Mouse (Mus musculus) CH12.LX (cell line): Measurements from ENCODE around the gene Ctsl. TPM values are rescaled to one million over a fixed set of nuclear protein-coding genes. Genes with fewer than 3 reads are reported as not detected.

ENCODE experiments used
- DNase-seq: peaks from one replicate; pipeline ENCODE4 v3.0.0-alpha.2; 2013; ENCODE audit errors: extremely low read depth
- H3K27ac ChIP-seq: 2 replicates; pipeline ENCODE4 v1.5.1; 2012; ENCODE audit warnings: low read depth, mild to moderate bottlenecking, control low read depth, moderate library complexity; ENCODE audit not compliant: insufficient read depth
- H3K27me3 ChIP-seq: replicated peaks from 2 replicates; pipeline ENCODE3; 2012; ENCODE audit warnings: inconsistent platforms
- H3K36me3 ChIP-seq, 2 experiments: replicated peaks in 1 of 2; 2 replicates each; pipeline versions ENCODE3 to v1.6.1; 2012; ENCODE audit warnings: inconsistent platforms in 1 of 2, low read length in 1 of 2, mild to moderate bottlenecking in 1 of 2, mixed read lengths in 1 of 2, moderate library complexity in 1 of 2; ENCODE audit not compliant: control insufficient read depth in 1 of 2, insufficient read depth in 1 of 2
- H3K4me1 ChIP-seq, 2 experiments: 2 replicates each; pipeline ENCODE4 v1.6.1; 2012; ENCODE audit warnings: inconsistent platforms in 1 of 2, moderate library complexity in 1 of 2; ENCODE audit not compliant: insufficient read depth in 2 of 2, control insufficient read depth in 1 of 2
- H3K4me2 ChIP-seq: 2 replicates; pipeline ENCODE4 v1.6.1; 2012; ENCODE audit warnings: low read depth, mild to moderate bottlenecking, control low read depth; ENCODE audit not compliant: poor library complexity, insufficient read depth, severe bottlenecking
- H3K4me3 ChIP-seq, 3 experiments: fragments of 150-350 bp in 1 of 3; sonication (generic) in 1 of 3; replicated peaks in 1 of 3; 2 replicates each; pipeline versions ENCODE3 to v1.5.1; 2011 to 2012; ENCODE audit warnings: low read depth in 2 of 3, low read length in 2 of 3, mild to moderate bottlenecking in 2 of 3, moderate library complexity in 2 of 3, control low read depth in 1 of 3, improper control_type of control experiment in 1 of 3, inconsistent platforms in 1 of 3, mixed read lengths in 1 of 3; ENCODE audit not compliant: poor library complexity in 1 of 3
- H3K79me2 ChIP-seq: replicated peaks from 2 replicates; pipeline ENCODE4 v1.6.1; 2012; ENCODE audit warnings: mild to moderate bottlenecking, moderate library complexity; ENCODE audit not compliant: control insufficient read depth, poor library complexity, insufficient read depth, severe bottlenecking; ENCODE audit errors: extremely low read depth
- H3K9ac ChIP-seq: 2 replicates; pipeline ENCODE4 v1.6.1; 2012; ENCODE audit warnings: low read depth, mild to moderate bottlenecking, control low read depth, moderate library complexity; ENCODE audit not compliant: insufficient read depth
- H3K9me3 ChIP-seq: replicated peaks from 2 replicates; pipeline ENCODE3; 2012; ENCODE audit warnings: low read length, inconsistent platforms, mixed read lengths
- BHLHE40 ChIP-seq: IDR thresholded peaks from 2 replicates; pipeline ENCODE4 v1.6.1; 2011; ENCODE audit warnings: mild to moderate bottlenecking, low read depth, low read length, improper control_type of control experiment
- CHD2 ChIP-seq: IDR thresholded peaks from 2 replicates; pipeline ENCODE4 v1.6.1; 2011; ENCODE audit warnings: low read length, improper control_type of control experiment
- CTCF ChIP-seq, 2 experiments: IDR thresholded peaks in 1 of 2; conservative IDR thresholded peaks in 1 of 2; 2 replicates each; pipeline ENCODE4 v1.5.1; 2011 to 2012; ENCODE audit warnings: low read depth in 2 of 2, low read length in 2 of 2, improper control_type of control experiment in 1 of 2, inconsistent platforms in 1 of 2, mild to moderate bottlenecking in 1 of 2, moderate library complexity in 1 of 2
- E2F4 ChIP-seq: IDR thresholded peaks from 2 replicates; pipeline ENCODE4 v1.6.1; 2011; ENCODE audit warnings: low read depth, low read length, improper control_type of control experiment; ENCODE audit not compliant: insufficient replicate concordance
- ELF1 ChIP-seq: IDR thresholded peaks from 2 replicates; pipeline ENCODE4 v1.6.1; 2014; ENCODE audit warnings: low read depth, mild to moderate bottlenecking, inconsistent platforms, low read length, improper control_type of control experiment
- EP300 ChIP-seq: IDR thresholded peaks from 2 replicates; pipeline ENCODE4 v1.6.1; 2011; ENCODE audit warnings: low read length, improper control_type of control experiment
- ETS1 ChIP-seq: conservative IDR thresholded peaks from 2 replicates; pipeline ENCODE4 v1.6.1; 2012; ENCODE audit warnings: low read depth, mild to moderate bottlenecking, inconsistent platforms, low read length, improper control_type of control experiment, moderate library complexity
- IRF4 ChIP-seq: IDR thresholded peaks from 2 replicates; pipeline ENCODE4 v1.6.1; 2014; ENCODE audit warnings: low read depth, mild to moderate bottlenecking, inconsistent platforms, low read length, improper control_type of control experiment
- JUN ChIP-seq: IDR thresholded peaks from 2 replicates; pipeline ENCODE4 v1.6.1; 2011; ENCODE audit warnings: low read depth, mild to moderate bottlenecking, low read length, improper control_type of control experiment, moderate library complexity; ENCODE audit not compliant: insufficient read depth
- KAT2A ChIP-seq: IDR thresholded peaks from 2 replicates; pipeline ENCODE4 v1.6.1; 2012; ENCODE audit warnings: low read length, improper control_type of control experiment, inconsistent platforms; ENCODE audit not compliant: insufficient replicate concordance
- MAFK ChIP-seq: IDR thresholded peaks from 2 replicates; pipeline ENCODE4 v1.6.1; 2011; ENCODE audit warnings: low read length, improper control_type of control experiment; ENCODE audit not compliant: insufficient replicate concordance
- MYC ChIP-seq: IDR thresholded peaks from 2 replicates; pipeline ENCODE4 v1.6.1; 2011; ENCODE audit warnings: low read depth, mild to moderate bottlenecking, improper control_type of control experiment, low read length
- NELFE ChIP-seq: IDR thresholded peaks from 2 replicates; pipeline ENCODE4 v1.6.1; 2011; ENCODE audit warnings: low read depth, low read length, improper control_type of control experiment
- SIN3A ChIP-seq: IDR thresholded peaks from 2 replicates; pipeline ENCODE4 v1.6.1; 2012; ENCODE audit warnings: low read length, improper control_type of control experiment, inconsistent platforms
- USF1 ChIP-seq: IDR thresholded peaks from 2 replicates; pipeline ENCODE4 v1.6.1; 2014; ENCODE audit warnings: low read depth, mild to moderate bottlenecking, inconsistent platforms, low read length, improper control_type of control experiment
- ZC3H11A ChIP-seq: IDR thresholded peaks from 2 replicates; pipeline ENCODE4 v1.6.1; 2012; ENCODE audit warnings: low read depth, mild to moderate bottlenecking, inconsistent platforms, low read length, improper control_type of control experiment
- dilution Hi-C: fragments of 300-500 bp; cut with MboI; formaldehyde crosslinking; loops from 2 replicates; pipeline ENCODE4 v1.14.3; 2020; ENCODE audit warnings: low sequenced_read_pairs; ENCODE audit not compliant: extremely low pct_unique_long_range_greater_than_20kb, extremely low pct_ligation_motif_present
- in situ Hi-C: fragments of 300-500 bp; cut with MboI; formaldehyde crosslinking; loops from 3 replicates; pipeline ENCODE4 v1.14.3; 2019; ENCODE audit warnings: low sequenced_read_pairs, low pct_ligation_motif_present, low pct_unique_long_range_greater_than_20kb, mixed read lengths
- polyA plus RNA-seq: library from polyadenylated mRNA; unstranded; fragments of >175 nt; gene quantifications from 2 replicates; pipeline ENCODE4 v1.2.1, GENCODE M21; 2012; ENCODE audit warnings: low read depth; ENCODE audit not compliant: insufficient read length
- total RNA-seq, 2 experiments: library from RNA; depleted of rRNA; stranded (reverse); fragments of 300-350 nt in 1 of 2; fragments of >200 nt in 1 of 2; gene quantifications; 2 replicates each; pipeline ENCODE4 v1.2.3; 2012 to 2014

Ctsl gene
- total and polyA plus RNA-seq, 3 experiments, result 0.89 to 6.5 (median 4.6) TPM

GRCm38 (mm10) chr13:64332321-64332720 lies 38.4 kb downstream of the Ctsl start:
- in situ Hi-C loops (no loop called here), dilution Hi-C loops (no loop called here)
- Histone ChIP-seq H3K27ac (no peak overlapping the region), H3K79me2 (no peaks in the 10 kb centered on the region), H3K36me3 (no peaks in the 10 kb centered on the region), H3K4me2 (no peak overlapping the region), H3K4me1 (no peaks in the 10 kb centered on the region), H3K4me3 (no peak overlapping the region), H3K9ac (no peak overlapping the region), H3K27me3 (no peaks in the 10 kb centered on the region), H3K9me3 (no peaks in the 10 kb centered on the region)
- TF ChIP-seq MAFK (no peak), ELF1 (no peak)
- DNase-seq, result no peak

DNA sequence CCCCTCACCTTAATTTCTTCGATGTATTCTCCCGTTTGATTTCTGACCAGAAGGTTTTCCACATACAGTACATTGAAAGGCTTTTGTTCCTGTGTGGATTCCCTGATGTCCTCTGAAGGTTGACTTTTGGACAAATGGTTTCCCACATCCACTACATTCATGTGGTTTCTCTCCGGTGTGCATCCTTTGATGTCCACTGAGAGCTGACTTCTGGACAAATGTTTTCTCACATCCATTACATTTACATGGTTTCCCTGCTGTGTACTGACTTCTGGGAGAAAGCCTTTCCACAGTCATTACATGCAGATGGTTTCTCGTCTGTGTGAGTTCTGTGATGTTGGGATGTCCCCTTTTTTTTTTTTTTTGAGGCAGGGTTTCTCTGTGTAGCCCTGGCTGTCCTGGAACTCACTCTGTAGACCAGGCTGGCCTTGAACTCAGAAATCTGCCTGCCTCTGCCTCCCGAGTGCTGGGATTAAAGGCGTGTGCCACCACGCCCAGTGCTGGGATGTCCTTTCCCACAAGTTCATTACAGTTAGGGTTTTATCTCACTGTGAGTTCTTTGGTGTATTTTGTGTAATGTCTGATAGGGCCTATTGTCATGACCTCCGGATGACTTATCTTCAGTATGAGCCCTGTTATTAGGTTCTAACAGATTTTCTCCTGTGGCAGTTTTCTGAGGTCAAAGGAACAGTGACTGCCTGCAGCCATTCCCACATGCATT lies 48.0 kb downstream of the Ctsl start:
- Histone ChIP-seq H3K9ac (no peak overlapping the region), H3K36me3 (no peaks in the 10 kb centered on the region), H3K27ac (no peak overlapping the region), H3K4me3 (no peak overlapping the region), H3K9me3 (no peaks in the 10 kb centered on the region), H3K27me3 (no peaks in the 10 kb centered on the region), H3K79me2 (no peaks in the 10 kb centered on the region), H3K4me1 (no peaks in the 10 kb centered on the region), H3K4me2 (no peak overlapping the region)
- in situ Hi-C loops (no loop called here), dilution Hi-C loops (no loop called here)
- DNase-seq, result no peak
- TF ChIP-seq CTCF (conservative IDR thresholded peaks at IDR 0.05 in 1 of 2, IDR thresholded peaks at IDR 0.05 in 1 of 2; ENCODE audit: low read depth in 2 of 2, low read length in 2 of 2) (no peak), E2F4 (no peak), BHLHE40 (no peak), IRF4 (no peak), JUN (no peak), ETS1 (no peak), EP300 (no peak), KAT2A (no peak), MYC (no peak), NELFE (no peak), CHD2 (no peak), SIN3A (no peak)

- in situ Hi-C loops, result no loop called here
- H3K4me2 ChIP-seq, result no peak overlapping the region
- no peak overlapping the region for H3K9ac ChIP-seq
- no peak overlapping the region for H3K4me3 ChIP-seq
- H3K4me1 ChIP-seq, result peaks cover 0 to 3% of the 10 kb centered on the region in 2 experiments; a peak in 1 of 4 replicates
- no peaks in the 10 kb centered on the region for H3K36me3 ChIP-seq
- dilution Hi-C loops, result no loop called here
- TF ChIP-seq ZC3H11A (no peak), USF1 (no peak), KAT2A (no peak)
- no peaks in the 10 kb centered on the region for H3K9me3 ChIP-seq
- H3K27ac ChIP-seq, result no peak overlapping the region
- H3K79me2 ChIP-seq, result no peaks in the 10 kb centered on the region
- H3K27me3 ChIP-seq, result no peaks in the 10 kb centered on the region
- no peak for DNase-seq
Measured at GRCm38 (mm10) chr13:64320334-64320733, 50.4 kb downstream of the Ctsl start.
